Mouse (Mus musculus) MEL (cell line): ENCODE data around the gene Slc25a45. TPM values are rescaled to one million over a fixed set of nuclear protein-coding genes. Genes with fewer than 3 reads are reported as not detected.

Experiments
- DNase-seq: peaks from one replicate; pipeline ENCODE4 v3.0.0; 2011; ENCODE audit warnings: low read depth, low spot score
- H3K27ac ChIP-seq: 2 replicates; pipeline ENCODE4 v1.5.1; 2012; ENCODE audit warnings: low read depth, mild to moderate bottlenecking, control low read depth, low read length, moderate library complexity; ENCODE audit not compliant: control insufficient read depth
- H3K27me3 ChIP-seq, 2 experiments: fragments of 150-350 bp in 1 of 2; sonication (generic) in 1 of 2; 2 replicates each; pipeline ENCODE4 v1.6.1; 2012; ENCODE audit warnings: low read length in 2 of 2, mild to moderate bottlenecking in 2 of 2, improper control_type of control experiment in 1 of 2, moderate library complexity in 1 of 2; ENCODE audit not compliant: insufficient read depth in 2 of 2, control insufficient read depth in 1 of 2
- H3K36me3 ChIP-seq, 2 experiments: 2 replicates each; pipeline ENCODE4 v1.6.1; 2012 to 2014; ENCODE audit warnings: low read length in 2 of 2, improper control_type of control experiment in 1 of 2, inconsistent platforms in 1 of 2, mild to moderate bottlenecking in 1 of 2; ENCODE audit not compliant: insufficient read depth in 2 of 2, control insufficient read depth in 1 of 2
- H3K4me1 ChIP-seq, 2 experiments: fragments of 150-350 bp in 1 of 2; sonication (generic) in 1 of 2; 2 replicates each; pipeline ENCODE4 v1.6.1; 2012; ENCODE audit warnings: low read length in 2 of 2, improper control_type of control experiment in 1 of 2, mild to moderate bottlenecking in 1 of 2; ENCODE audit not compliant: insufficient read depth in 2 of 2, control insufficient read depth in 1 of 2
- H3K4me3 ChIP-seq, 2 experiments: fragments of 150-350 bp in 1 of 2; sonication (generic) in 1 of 2; 2 replicates each; pipeline ENCODE4 v1.5.1; 2012; ENCODE audit warnings: low read depth in 2 of 2, low read length in 2 of 2, mild to moderate bottlenecking in 2 of 2, moderate library complexity in 2 of 2, control low read depth in 1 of 2, improper control_type of control experiment in 1 of 2; ENCODE audit not compliant: control insufficient read depth in 1 of 2, insufficient read depth in 1 of 2
- H3K79me2 ChIP-seq: 2 replicates; pipeline ENCODE4 v1.6.1; 2012; ENCODE audit warnings: mild to moderate bottlenecking, low read length, moderate library complexity; ENCODE audit not compliant: control insufficient read depth, poor library complexity, insufficient read depth
- H3K9ac ChIP-seq: 2 replicates; pipeline ENCODE4 v1.6.1; 2012; ENCODE audit warnings: low read depth, mild to moderate bottlenecking, control low read depth, low read length, moderate library complexity; ENCODE audit not compliant: control insufficient read depth, poor library complexity, severe bottlenecking
- H3K9me3 ChIP-seq: fragments of 150-350 bp; sonication (generic); replicated peaks from 2 replicates; pipeline ENCODE4 v1.6.1; 2012; ENCODE audit warnings: mild to moderate bottlenecking, low read length, improper control_type of control experiment, moderate library complexity; ENCODE audit not compliant: insufficient read depth
- CHD1 ChIP-seq: IDR thresholded peaks from 2 replicates; pipeline ENCODE4 v1.6.1; 2012; ENCODE audit warnings: low read depth, mild to moderate bottlenecking, inconsistent platforms, low read length, improper control_type of control experiment
- ELF1 ChIP-seq: IDR thresholded peaks from 2 replicates; pipeline ENCODE4 v1.6.1; 2014; ENCODE audit warnings: low read depth, mild to moderate bottlenecking, inconsistent platforms, low read length, improper control_type of control experiment, moderate library complexity
- ETS1 ChIP-seq: IDR thresholded peaks from 2 replicates; pipeline ENCODE4 v1.6.1; 2012; ENCODE audit warnings: low read depth, mild to moderate bottlenecking, inconsistent platforms, low read length, improper control_type of control experiment, moderate library complexity
- GATA1 ChIP-seq: IDR thresholded peaks from 2 replicates; pipeline ENCODE4 v1.6.1; 2011; ENCODE audit warnings: low read depth, low read length, improper control_type of control experiment
- MAZ ChIP-seq: IDR thresholded peaks from 2 replicates; pipeline ENCODE4 v1.6.1; 2012; ENCODE audit warnings: low read depth, mild to moderate bottlenecking, inconsistent platforms, low read length, improper control_type of control experiment
- MYB ChIP-seq: IDR thresholded peaks from 2 replicates; pipeline ENCODE4 v1.6.1; 2011; ENCODE audit warnings: mild to moderate bottlenecking, low read depth, low read length, improper control_type of control experiment
- NRF1 ChIP-seq: IDR thresholded peaks from 2 replicates; pipeline ENCODE4 v1.6.1; 2014; ENCODE audit warnings: low read depth, mild to moderate bottlenecking, inconsistent platforms, low read length, improper control_type of control experiment, moderate library complexity; ENCODE audit not compliant: poor library complexity, insufficient read depth, severe bottlenecking
- POLR2A ChIP-seq, 2 experiments: IDR thresholded peaks; 2 replicates each; pipeline ENCODE4 v1.6.1; 2011 to 2012; ENCODE audit warnings: low read length in 2 of 2, mild to moderate bottlenecking in 2 of 2, control low read depth in 1 of 2, improper control_type of control experiment in 1 of 2, low read depth in 1 of 2, moderate library complexity in 1 of 2; ENCODE audit not compliant: control insufficient read depth in 1 of 2, insufficient read depth in 1 of 2, poor library complexity in 1 of 2
- POLR2AphosphoS2 ChIP-seq: IDR thresholded peaks from 2 replicates; pipeline ENCODE4 v1.6.1; 2011; ENCODE audit warnings: low read length, improper control_type of control experiment
- POLR2AphosphoS5 ChIP-seq: IDR thresholded peaks from 2 replicates; pipeline ENCODE4 v1.6.1; 2012; ENCODE audit warnings: low read depth, borderline replicate concordance, mild to moderate bottlenecking, inconsistent platforms, low read length, moderate library complexity, mixed read lengths
- SIN3A ChIP-seq: IDR thresholded peaks from 2 replicates; pipeline ENCODE4 v1.6.1; 2012; ENCODE audit warnings: low read length, improper control_type of control experiment, inconsistent platforms
- SMC3 ChIP-seq: IDR thresholded peaks from 2 replicates; pipeline ENCODE4 v1.6.1; 2011; ENCODE audit warnings: low read depth, low read length, improper control_type of control experiment
- TAL1 ChIP-seq: IDR thresholded peaks from 2 replicates; pipeline ENCODE4 v1.6.1; 2012; ENCODE audit warnings: mild to moderate bottlenecking, inconsistent platforms, low read length, moderate library complexity, mixed read lengths
- TCF12 ChIP-seq: IDR thresholded peaks from 2 replicates; pipeline ENCODE4 v1.6.1; 2014; ENCODE audit warnings: low read depth, mild to moderate bottlenecking, inconsistent platforms, low read length, improper control_type of control experiment, moderate library complexity
- UBTF ChIP-seq: IDR thresholded peaks from 2 replicates; pipeline ENCODE4 v1.6.1; 2012; ENCODE audit warnings: low read depth, mild to moderate bottlenecking, inconsistent platforms, low read length, improper control_type of control experiment, moderate library complexity, borderline replicate concordance; ENCODE audit not compliant: insufficient read depth
- ZMIZ1 ChIP-seq: IDR thresholded peaks from 2 replicates; pipeline ENCODE4 v1.6.1; 2012; ENCODE audit warnings: low read depth, mild to moderate bottlenecking, inconsistent platforms, low read length, improper control_type of control experiment, moderate library complexity
- polyA plus RNA-seq, 2 experiments: library from polyadenylated mRNA; stranded (reverse) in 1 of 2; unstranded in 1 of 2; fragments of >175 nt in 1 of 2; fragments of >200 nt in 1 of 2; gene quantifications; 2 replicates each; pipeline versions ENCODE4 v1.2.1 to v1.2.4; 2012; ENCODE audit warnings: low replicate concordance in 2 of 2, low read depth in 1 of 2; ENCODE audit not compliant: insufficient read length in 2 of 2, insufficient read depth in 1 of 2, missing spikeins in 1 of 2
- total RNA-seq: library from RNA; depleted of rRNA; stranded (reverse); fragments of 300-350 nt; gene quantifications from 2 replicates; pipeline ENCODE4 v1.2.3, GENCODE M21; 2012

Gene Slc25a45
- total and polyA plus RNA-seq, 3 experiments = 23.5 to 30.7 TPM; not detected in 1

GRCm38 (mm10) chr19:5843781-5844691 is 33.6 kb upstream of the Slc25a45 start:
- no peaks in the 10 kb centered on the region for H3K27me3 ChIP-seq
- H3K4me3 ChIP-seq = peak overlapping the region; percentile 79 to 93
- H3K9me3 ChIP-seq = no peaks in the 10 kb centered on the region
- peak; percentile 43; the same call in 1 of the 2 replicates for TF ChIP-seq POLR2AphosphoS5
- peak; percentile 4; the same call in 1 of the 2 replicates for TF ChIP-seq ETS1
- TF ChIP-seq SIN3A = no peak; the same call in 1 of the 2 replicates
- TF ChIP-seq MAZ = 0 out of 2 replicates have a peak, but pooled peaks have one; percentile 15
- no peak for TF ChIP-seq ELF1
- TF ChIP-seq ZMIZ1 = 0 out of 2 replicates have a peak, but pooled peaks have one; percentile 28
- peak; percentile 66 for TF ChIP-seq GATA1
- TF ChIP-seq POLR2A (IDR thresholded peaks at IDR 0.05; ENCODE audit: control insufficient read depth in 1 of 2, insufficient read depth in 1 of 2, low read depth in 1 of 2, low read length in 2 of 2, poor library complexity in 1 of 2) = peak; percentile 13 to 49; a peak in 1 of 4 replicates
- TF ChIP-seq TCF12 = peak; percentile 33; the same call in 1 of the 2 replicates
- TF ChIP-seq CHD1 = peak; percentile 77
- TF ChIP-seq TAL1 = peak; percentile 66
- TF ChIP-seq NRF1 = 0 out of 2 replicates have a peak, but pooled peaks have one; percentile 17
- TF ChIP-seq POLR2AphosphoS2 = no peak
- peaks cover 38% of the 10 kb centered on the region for H3K79me2 ChIP-seq
- DNase-seq = peak; percentile 72
- peaks cover 10 to 44% of the 10 kb centered on the region in 2 experiments for H3K4me1 ChIP-seq
- H3K9ac ChIP-seq = peak overlapping the region; percentile 93
- H3K27ac ChIP-seq = peak overlapping the region; percentile 96
- peaks cover 0 to 33% of the 10 kb centered on the region in 2 experiments; a peak in 2 of 4 replicates for H3K36me3 ChIP-seq

GRCm38 (mm10) chr19:5844831-5845318 is 32.7 kb upstream of the Slc25a45 start:
- TF ChIP-seq CHD1 = 0 out of 2 replicates have a peak, but pooled peaks have one; percentile 45
- TF ChIP-seq UBTF = no peak
- TF ChIP-seq MYB = peak; percentile 64; the same call in 1 of the 2 replicates
- peak; percentile 9; the same call in 1 of the 2 replicates for TF ChIP-seq SMC3
- peak overlapping the region; percentile 79 to 93 for H3K4me3 ChIP-seq

More at GRCm38 (mm10) chr19:5844831-5845318, 32.7 kb upstream of the Slc25a45 start:
- Histone ChIP-seq H3K36me3 (peaks cover 0 to 41% of the 10 kb centered on the region in 2 experiments; a peak in 2 of 4 replicates), H3K79me2 (peaks cover 38% of the 10 kb centered on the region), H3K9me3 (no peaks in the 10 kb centered on the region), H3K27me3 (no peaks in the 10 kb centered on the region), H3K4me1 (peaks cover 15 to 53% of the 10 kb centered on the region in 2 experiments), H3K9ac (peak overlapping the region; percentile 93), H3K27ac (peak overlapping the region; percentile 96)
- peak; percentile 68 for DNase-seq
